Mouse (Mus musculus): ENCODE measurements around the gene H2al1g.
"Not testable (repeated sequence)": the region's sequence is repeated elsewhere in the genome, so short reads cannot be mapped to it uniquely, and the experiment has no call there.

- TF ChIP-seq POLR2A (IDR thresholded peaks at IDR 0.05; ENCODE audit: low read depth, low read length); CTCF (IDR thresholded peaks at IDR 0.05; ENCODE audit: extremely low read depth, insufficient read length, insufficient replicate concordance, low read depth, low read length): not testable (repeated sequence)
These were observed 6.3 kb downstream of the H2al1g start, which contains the start of gene H2al1i for GRCm38 (mm10) chrX:11324359-11324758.

Measured in small intestine, adult 2 months (tissue).